Mouse (Mus musculus): ENCODE results near the gene Mmd2. TPM values are rescaled to one million over a fixed set of nuclear protein-coding genes. Genes with fewer than 3 reads are reported as not detected.
A peak's percentile ranks its signal among the peaks of the same experiment; 100 is the strongest.

The Mmd2 gene
- polyA plus RNA-seq (2012; ENCODE audit: insufficient read depth, insufficient read length, missing spikeins) = 1.3 and 3.4 TPM in 2 replicates

GRCm38 (mm10) chr5:142608259-142608988 is at the start of gene Mmd2:
Mmd2 (minus strand) TSS chr5:142608800.
- H3K4me1 ChIP-seq (ENCODE audit: control insufficient read depth, insufficient read depth, insufficient read length, low read length) = peaks cover 7% of the 10 kb centered on the region
- H3K27ac ChIP-seq (replicated peaks; ENCODE audit: low read depth, low read length) = no peak within 1 kb of the TSS
- H3K4me3 ChIP-seq (ENCODE audit: insufficient read depth, low read depth, low read length) = peak within 1 kb of the TSS; percentile 13

GRCm38 (mm10) chr5:142652266-142652665 is 43.7 kb upstream of the Mmd2 start:
- Histone ChIP-seq H3K4me1 (ENCODE audit: control insufficient read depth, insufficient read depth, insufficient read length, low read length) (peaks cover 22% of the 10 kb centered on the region), H3K4me3 (ENCODE audit: insufficient read depth, low read depth, low read length) (no peak overlapping the region), H3K27ac (replicated peaks; ENCODE audit: low read depth, low read length) (peak overlapping the region; percentile 71)

DNA sequence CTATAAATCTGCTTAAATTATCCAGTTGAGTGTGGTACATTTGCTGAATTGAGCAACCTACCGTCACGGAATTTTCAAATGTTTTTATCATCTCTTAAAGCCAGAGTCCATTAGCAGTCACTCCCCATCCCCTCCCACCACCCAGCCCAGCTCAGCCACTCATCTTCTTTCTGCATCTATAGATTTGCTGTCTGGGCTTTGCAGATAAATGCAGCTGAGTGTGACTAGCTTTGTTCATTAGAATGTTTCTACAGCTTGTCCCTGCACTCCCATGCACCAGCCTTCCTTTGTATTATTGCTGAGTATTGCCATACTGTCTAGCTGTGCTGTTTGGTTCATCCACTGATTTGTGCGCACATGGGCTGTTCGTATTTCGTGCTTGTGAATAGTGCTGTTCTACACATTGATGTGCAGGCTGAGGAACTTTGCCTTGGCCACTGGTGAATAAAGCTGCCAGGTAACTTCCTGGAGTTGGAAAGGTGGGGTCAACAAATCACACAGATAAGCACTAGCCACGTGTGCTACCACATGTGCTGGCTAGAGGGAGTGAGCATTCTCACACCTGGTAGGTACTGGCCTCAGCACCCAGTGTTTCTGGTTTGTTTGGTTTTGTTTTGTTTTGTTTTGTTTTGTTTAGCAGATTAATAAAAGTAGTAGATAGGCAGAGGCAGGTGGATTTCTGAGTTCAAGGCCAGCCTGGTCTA is 42.3 kb upstream of the Mmd2 start:
- H3K4me1 ChIP-seq (ENCODE audit: control insufficient read depth, insufficient read depth, insufficient read length, low read length) = peaks cover 22% of the 10 kb centered on the region
- no peak overlapping the region for H3K4me3 ChIP-seq (ENCODE audit: insufficient read depth, low read depth, low read length)
- peak overlapping the region; percentile 51 for H3K27ac ChIP-seq (replicated peaks; ENCODE audit: low read depth, low read length)

GRCm38 (mm10) chr5:142650390-142650789 is 41.8 kb upstream of the Mmd2 start:
- Histone ChIP-seq H3K4me1 (ENCODE audit: control insufficient read depth, insufficient read depth, insufficient read length, low read length) (peaks cover 22% of the 10 kb centered on the region), H3K27ac (replicated peaks; ENCODE audit: low read depth, low read length) (peak overlapping the region; percentile 68), H3K4me3 (ENCODE audit: insufficient read depth, low read depth, low read length) (no peak overlapping the region)

DNA sequence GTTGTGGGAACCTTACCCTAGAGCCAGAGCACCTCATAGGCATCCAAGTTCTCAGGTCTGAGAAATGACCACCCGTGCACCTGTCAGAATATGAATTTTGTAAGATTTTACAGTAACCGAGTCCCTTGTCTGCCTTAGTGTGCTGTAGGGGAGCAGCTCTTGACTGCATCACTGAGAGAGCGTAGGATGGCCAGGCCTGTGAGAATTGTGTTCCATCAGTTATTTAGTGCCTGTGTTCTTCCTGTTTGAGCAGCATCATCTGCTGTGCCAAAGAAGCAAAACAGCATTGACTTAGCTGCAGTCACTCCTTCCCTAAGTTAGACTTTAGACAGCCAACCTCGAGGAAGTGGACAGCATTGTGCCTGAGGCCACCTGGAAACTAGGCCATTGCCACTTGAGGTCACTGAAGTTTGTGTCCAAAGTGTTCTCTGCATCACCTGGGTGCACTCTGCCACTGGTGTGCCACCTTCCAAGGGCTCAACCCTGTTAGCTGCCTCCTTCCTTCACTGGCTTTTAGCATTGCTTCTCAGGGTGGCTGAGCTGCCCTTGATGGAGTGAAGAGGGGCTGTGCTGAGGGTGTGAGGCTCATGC is 41.0 kb upstream of the Mmd2 start:
- Histone ChIP-seq H3K27ac (replicated peaks; ENCODE audit: low read depth, low read length) (peak overlapping the region; percentile 68), H3K4me1 (ENCODE audit: control insufficient read depth, insufficient read depth, insufficient read length, low read length) (peaks cover 22% of the 10 kb centered on the region), H3K4me3 (ENCODE audit: insufficient read depth, low read depth, low read length) (no peak overlapping the region)

- Histone ChIP-seq H3K4me3 (ENCODE audit: insufficient read depth, low read depth, low read length) (no peak overlapping the region), H3K4me1 (ENCODE audit: control insufficient read depth, insufficient read depth, insufficient read length, low read length) (peaks cover 22% of the 10 kb centered on the region), H3K27ac (replicated peaks; ENCODE audit: low read depth, low read length) (no peak overlapping the region)
These were observed 39.6 kb upstream of the Mmd2 start for GRCm38 (mm10) chr5:142648162-142648561.

- H3K4me3 ChIP-seq (ENCODE audit: insufficient read depth, low read depth, low read length) = no peak overlapping the region
- peak overlapping the region; percentile 64; the same call in 1 of the 2 replicates for H3K27ac ChIP-seq (replicated peaks; ENCODE audit: low read depth, low read length)
- peaks cover 11% of the 10 kb centered on the region for H3K4me1 ChIP-seq (ENCODE audit: control insufficient read depth, insufficient read depth, insufficient read length, low read length)
These were observed 32.9 kb upstream of the Mmd2 start for GRCm38 (mm10) chr5:142641331-142642051.

DNA sequence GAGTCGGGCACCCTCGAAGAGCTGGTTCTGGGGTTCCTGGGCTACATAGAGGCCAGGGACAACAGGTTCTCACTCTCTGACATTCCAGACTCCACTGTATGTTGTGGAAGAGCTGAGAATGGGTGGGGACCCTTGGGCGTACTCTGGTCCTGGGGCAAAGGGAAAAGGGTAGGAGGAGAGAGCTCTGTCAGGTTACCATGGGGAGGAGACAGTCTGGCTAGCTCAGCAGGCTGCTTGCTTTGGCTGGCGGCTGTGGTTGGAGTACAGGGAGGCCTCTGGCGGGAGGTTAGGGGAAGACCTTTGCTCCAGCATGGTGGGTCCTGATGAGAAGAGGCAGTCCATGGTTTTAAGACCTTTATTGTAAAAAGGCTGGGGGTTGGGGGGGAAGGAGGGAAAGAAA is 31.5 kb upstream of the Mmd2 start:
- H3K27ac ChIP-seq (replicated peaks; ENCODE audit: low read depth, low read length) = no peak overlapping the region
- no peak overlapping the region for H3K4me3 ChIP-seq (ENCODE audit: insufficient read depth, low read depth, low read length)
- peaks cover 11% of the 10 kb centered on the region for H3K4me1 ChIP-seq (ENCODE audit: control insufficient read depth, insufficient read depth, insufficient read length, low read length)

GRCm38 (mm10) chr5:142637823-142638222 is 29.2 kb upstream of the Mmd2 start:
- Histone ChIP-seq H3K27ac (replicated peaks; ENCODE audit: low read depth, low read length) (no peak overlapping the region), H3K4me1 (ENCODE audit: control insufficient read depth, insufficient read depth, insufficient read length, low read length) (peaks cover 10% of the 10 kb centered on the region), H3K4me3 (ENCODE audit: insufficient read depth, low read depth, low read length) (no peak overlapping the region)

GRCm38 (mm10) chr5:142630224-142630623 is 21.6 kb upstream of the Mmd2 start:
- Histone ChIP-seq H3K27ac (replicated peaks; ENCODE audit: low read depth, low read length) (0 out of 2 replicates have a peak overlapping the region, but pooled peaks have one; percentile 6), H3K4me1 (ENCODE audit: control insufficient read depth, insufficient read depth, insufficient read length, low read length) (peaks cover 11% of the 10 kb centered on the region; the same call in 1 of the 2 replicates), H3K4me3 (ENCODE audit: insufficient read depth, low read depth, low read length) (peak overlapping the region; percentile 75)

DNA sequence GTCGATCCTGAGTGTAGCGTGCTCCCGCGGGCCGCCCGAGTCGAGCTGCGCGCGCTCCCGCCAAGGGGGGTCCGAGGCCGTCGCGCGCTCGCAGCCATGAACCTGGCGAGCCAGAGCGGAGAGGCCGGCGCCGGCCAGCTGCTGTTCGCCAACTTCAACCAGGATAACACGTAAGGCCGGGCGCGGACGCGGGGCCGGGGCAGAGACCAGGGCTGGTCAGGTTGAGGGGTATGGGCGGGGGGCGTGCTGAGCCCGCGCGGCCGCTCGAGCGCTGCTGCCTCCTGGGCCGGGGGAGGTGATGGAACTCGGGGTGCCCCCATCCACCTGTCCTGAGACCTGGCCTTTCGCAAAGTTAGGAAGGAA is 21.0 kb upstream of the Mmd2 start:
- H3K4me3 ChIP-seq (ENCODE audit: insufficient read depth, low read depth, low read length) = peak overlapping the region; percentile 75
- peaks cover 11% of the 10 kb centered on the region; the same call in 1 of the 2 replicates for H3K4me1 ChIP-seq (ENCODE audit: control insufficient read depth, insufficient read depth, insufficient read length, low read length)
- H3K27ac ChIP-seq (replicated peaks; ENCODE audit: low read depth, low read length) = peak overlapping the region; percentile 6; the same call in 1 of the 2 replicates

- H3K4me3 ChIP-seq (ENCODE audit: insufficient read depth, low read depth, low read length) = peak overlapping the region; percentile 77
- H3K27ac ChIP-seq (replicated peaks; ENCODE audit: low read depth, low read length) = peak overlapping the region; percentile 88
- peaks cover 11% of the 10 kb centered on the region; the same call in 1 of the 2 replicates for H3K4me1 ChIP-seq (ENCODE audit: control insufficient read depth, insufficient read depth, insufficient read length, low read length)
These were observed 20.4 kb upstream of the Mmd2 start for GRCm38 (mm10) chr5:142628726-142629662.

DNA sequence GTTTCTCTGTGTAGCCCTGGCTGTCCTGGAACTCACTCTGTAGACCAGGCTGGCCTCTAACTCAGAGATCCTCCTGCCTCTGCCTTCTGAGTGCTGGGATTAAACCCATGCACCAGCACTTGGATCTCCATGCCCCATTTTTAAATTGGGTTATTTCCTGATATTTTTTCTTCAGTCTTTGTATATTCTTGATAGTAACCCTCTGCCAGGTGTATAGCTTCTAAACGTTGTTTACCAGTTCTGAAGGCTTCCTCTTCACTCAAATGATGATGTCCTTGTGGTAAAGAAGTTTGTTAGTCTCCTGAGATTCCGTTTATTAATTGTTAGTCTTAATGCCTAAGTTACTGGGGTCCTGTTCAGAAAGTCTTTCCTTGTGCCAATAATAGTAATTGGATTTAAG is 18.8 kb upstream of the Mmd2 start, which contains the start of gene Wipi2:
Gene Wipi2 (plus strand): TSS at position 301 of the 400 bp plus-strand sequence.
- Histone ChIP-seq H3K4me1 (ENCODE audit: control insufficient read depth, insufficient read depth, insufficient read length, low read length) (peaks cover 14% of the 10 kb centered on the region; the same call in 1 of the 2 replicates), H3K4me3 (ENCODE audit: insufficient read depth, low read depth, low read length) (peak within 1 kb of the TSS; percentile 77), H3K27ac (replicated peaks; ENCODE audit: low read depth, low read length) (peak within 1 kb of the TSS; percentile 88)

DNA sequence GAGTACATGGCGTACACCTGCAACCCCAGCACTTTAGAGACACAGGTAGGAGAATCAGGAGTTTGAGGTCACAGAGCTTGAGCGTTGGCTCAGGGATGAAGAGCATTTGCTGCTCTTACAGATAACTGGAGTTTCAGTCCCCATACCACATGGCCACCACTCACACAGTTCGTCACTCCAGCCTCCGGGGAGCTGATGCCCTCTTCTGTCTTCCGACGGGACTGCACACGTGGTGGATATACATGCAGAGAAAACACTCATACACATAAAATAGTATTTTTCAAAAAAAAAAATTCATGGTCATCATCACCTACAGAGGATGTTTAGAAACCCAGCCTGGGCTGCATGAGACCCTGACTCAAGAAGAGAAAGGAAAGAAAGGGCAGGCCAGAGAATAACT is 14.5 kb upstream of the Mmd2 start:
- Histone ChIP-seq H3K4me1 (ENCODE audit: control insufficient read depth, insufficient read depth, insufficient read length, low read length) (0 out of 2 replicates have a peak, but pooled peaks cover 3% of the 10 kb centered on the region), H3K4me3 (ENCODE audit: insufficient read depth, low read depth, low read length) (no peak overlapping the region), H3K27ac (replicated peaks; ENCODE audit: low read depth, low read length) (no peak overlapping the region)

All from brown adipose tissue, adult 24 weeks (tissue).